Mouse (Mus musculus) E14TG2a.4 (cell line): Measurements from ENCODE around the gene Map7.

Source experiments
- CTCF ChIP-seq: conservative IDR thresholded peaks from 2 replicates; pipeline ENCODE4 v1.5.1; 2014; ENCODE audit warnings: low read length
- NANOG ChIP-seq: IDR thresholded peaks from 2 replicates; pipeline ENCODE4 v1.6.1; 2014; ENCODE audit warnings: borderline replicate concordance, low read length, mixed read lengths
- POU5F1 ChIP-seq: IDR thresholded peaks from 2 replicates; pipeline ENCODE4 v1.6.1; 2014; ENCODE audit warnings: low read length, borderline replicate concordance

GRCm38 (mm10) chr10:20148130-20148772 is at the start of gene Map7:
- TF ChIP-seq CTCF (no peak), POU5F1 (no peak), NANOG (no peak)
